Comparison of ENCODE assay signal across 27 mouse cellular contexts in genomic region chrX:20497682-20498081, GRCm38 (mm10). TPM values are rescaled to one million over a fixed set of nuclear protein-coding genes. Genes with fewer than 3 reads are reported as not detected.
DNase-seq lines count a peak whose midpoint lies in the region; ATAC-seq and TF ChIP-seq lines count a peak whose summit lies in the region.
"Had no signal": no experiment of that assay in that cellular context is flagged by ENCODE, and none has a peak within 500 bp of the region (broad histone marks: within the 10 kb centered on the region; RNA-seq: fewer than 3 reads in every experiment).

No protein-coding gene starts in this region.

- H3K4me2 ChIP-seq in hindbrain, postnatal 0 days (ENCODE audit: low read depth, low read length) = no peak overlapping the region
- H3K4me2 ChIP-seq in hindbrain, embryonic 12.5 days (replicated peaks) = no peak overlapping the region
- H3K4me2 ChIP-seq in midbrain, postnatal 0 days (ENCODE audit: low read depth, low read length, poor library complexity, severe bottlenecking) = no peak overlapping the region
- H3K4me2 ChIP-seq in midbrain, embryonic 13.5 days (replicated peaks) = no peak overlapping the region
- H3K4me2 ChIP-seq: embryonic facial prominence, embryonic 15.5 days; heart, embryonic 13.5 days; limb, embryonic 13.5 days; liver, embryonic 13.5 days; lung, embryonic 15.5 days had no signal

- no peak overlapping the region for H3K27ac ChIP-seq in hindbrain, postnatal 0 days
- no peak overlapping the region for H3K27ac ChIP-seq in hindbrain, embryonic 12.5 days
- H3K27ac ChIP-seq in midbrain, postnatal 0 days (ENCODE audit: low read depth, low read length) = no peak overlapping the region
- H3K27ac ChIP-seq in midbrain, embryonic 13.5 days = no peak overlapping the region
- H3K27ac ChIP-seq: embryonic facial prominence, embryonic 15.5 days; gastrocnemius, adult 2 months; heart, embryonic 13.5 days; limb, embryonic 13.5 days; liver, embryonic 13.5 days; lung, embryonic 15.5 days had no signal

- no peak overlapping the region for H3K4me3 ChIP-seq in hindbrain, postnatal 0 days (ENCODE audit: low read length)
- H3K4me3 ChIP-seq in hindbrain, embryonic 12.5 days = no peak overlapping the region
- no peak overlapping the region for H3K4me3 ChIP-seq in midbrain, postnatal 0 days (ENCODE audit: low read depth, low read length)
- H3K4me3 ChIP-seq in midbrain, embryonic 13.5 days (replicated peaks) = no peak overlapping the region
- H3K4me3 ChIP-seq: embryonic facial prominence, embryonic 15.5 days; gastrocnemius, adult 2 months; heart, embryonic 13.5 days; limb, embryonic 13.5 days; liver, embryonic 13.5 days; lung, embryonic 15.5 days had no signal

- 84% methylated on average over 3 of the region's 3 CpGs for WGBS in hindbrain, postnatal 0 days
- 90% methylated on average over 3 of the region's 3 CpGs for WGBS in hindbrain, embryonic 12.5 days
- 89% methylated on average over 3 of the region's 3 CpGs for WGBS in midbrain, postnatal 0 days
- 88% methylated on average over 3 of the region's 3 CpGs for WGBS in midbrain, embryonic 13.5 days

- H3K36me3 ChIP-seq in hindbrain, postnatal 0 days (ENCODE audit: insufficient read depth, low read length) = peaks cover 4% of the 10 kb centered on the region; the same call in 1 of the 2 replicates
- H3K36me3 ChIP-seq in hindbrain, embryonic 12.5 days = 0 out of 2 replicates have a peak, but pooled peaks cover 8% of the 10 kb centered on the region
- no peaks in the 10 kb centered on the region; the same call in 1 of the 2 replicates for H3K36me3 ChIP-seq in midbrain, postnatal 0 days (ENCODE audit: insufficient read depth, low read length)
- H3K36me3 ChIP-seq in midbrain, embryonic 13.5 days = 0 out of 2 replicates have a peak, but pooled peaks cover 10% of the 10 kb centered on the region
- H3K36me3 ChIP-seq: embryonic facial prominence, embryonic 15.5 days; lung, embryonic 15.5 days had no signal

- peak; percentile 8 for DNase-seq in hindbrain, postnatal 0 days (ENCODE audit: low spot score)
- peak; percentile 0 for DNase-seq in midbrain, postnatal 0 days (ENCODE audit: low spot score)
- peak; percentile 20 for DNase-seq in adipocyte (ENCODE audit: low spot score)
- no peak for DNase-seq in right cerebral cortex, adult 2 months (ENCODE audit: low spot score in 2 of 2)
- no peak for DNase-seq in heart, adult 11 months
- DNase-seq in frontal cortex, postnatal 10 days (ENCODE audit: low spot score in 2 of 2) = no peak
- DNase-seq: adrenal gland, postnatal 14 days; cerebellum, adult 18-20 months; cerebellum, postnatal 36 days; gastrocnemius, adult 2 months; heart, postnatal 36 days; kidney, adult 18-20 months; kidney, postnatal 4 days; liver, embryonic 13.5 days; retina, postnatal 1 day; right cerebral cortex, postnatal 4 days; thymus, postnatal 14 days had no signal

- H3K4me1 ChIP-seq in hindbrain, postnatal 0 days (ENCODE audit: insufficient read depth, low read length) = no peaks in the 10 kb centered on the region
- no peaks in the 10 kb centered on the region for H3K4me1 ChIP-seq in hindbrain, embryonic 12.5 days
- H3K4me1 ChIP-seq in midbrain, postnatal 0 days (ENCODE audit: insufficient read depth, low read length) = no peaks in the 10 kb centered on the region
- no peaks in the 10 kb centered on the region for H3K4me1 ChIP-seq in midbrain, embryonic 13.5 days (replicated peaks)
- H3K4me1 ChIP-seq: embryonic facial prominence, embryonic 15.5 days; heart, embryonic 13.5 days; limb, embryonic 13.5 days; liver, embryonic 13.5 days; lung, embryonic 15.5 days had no signal

- TF ChIP-seq CTCF in hindbrain, postnatal 0 days (IDR thresholded peaks at IDR 0.05; ENCODE audit: low read depth) = 0 out of 2 replicates have a peak, but pooled peaks have one; percentile 4
- no peak for TF ChIP-seq CTCF in midbrain, postnatal 0 days (IDR thresholded peaks at IDR 0.05)

- H3K9ac ChIP-seq in hindbrain, postnatal 0 days (replicated peaks; ENCODE audit: low read length) = no peak overlapping the region
- no peak overlapping the region for H3K9ac ChIP-seq in hindbrain, embryonic 12.5 days
- no peak overlapping the region for H3K9ac ChIP-seq in midbrain, postnatal 0 days (replicated peaks; ENCODE audit: low read length, poor library complexity, severe bottlenecking)
- H3K9ac ChIP-seq in midbrain, embryonic 13.5 days (replicated peaks) = no peak overlapping the region
- H3K9ac ChIP-seq: embryonic facial prominence, embryonic 15.5 days; heart, embryonic 13.5 days; limb, embryonic 13.5 days; liver, embryonic 13.5 days; lung, embryonic 15.5 days had no signal

- no peaks in the 10 kb centered on the region for H3K9me3 ChIP-seq in hindbrain, postnatal 0 days (ENCODE audit: low read length)
- no peaks in the 10 kb centered on the region for H3K9me3 ChIP-seq in hindbrain, embryonic 12.5 days (replicated peaks)
- no peaks in the 10 kb centered on the region for H3K9me3 ChIP-seq in midbrain, postnatal 0 days (ENCODE audit: low read length)
- H3K9me3 ChIP-seq in midbrain, embryonic 13.5 days = no peaks in the 10 kb centered on the region
- H3K9me3 ChIP-seq: embryonic facial prominence, embryonic 15.5 days; heart, embryonic 13.5 days; limb, embryonic 13.5 days; liver, embryonic 13.5 days; lung, embryonic 15.5 days had no signal

- ATAC-seq in hindbrain, postnatal 0 days = no peak
- ATAC-seq in hindbrain, embryonic 12.5 days (ENCODE audit: low FRiP score) = no peak
- no peak for ATAC-seq in midbrain, postnatal 0 days (ENCODE audit: low FRiP score)
- no peak for ATAC-seq in midbrain, embryonic 13.5 days
- ATAC-seq: hindbrain, embryonic 16.5 days; midbrain, embryonic 16.5 days had no signal

- H3K27me3 ChIP-seq in hindbrain, postnatal 0 days (ENCODE audit: insufficient read depth, low read length) = no peaks in the 10 kb centered on the region
- H3K27me3 ChIP-seq in hindbrain, embryonic 12.5 days = no peaks in the 10 kb centered on the region
- H3K27me3 ChIP-seq in midbrain, postnatal 0 days (ENCODE audit: insufficient read depth, low read length) = no peaks in the 10 kb centered on the region
- no peaks in the 10 kb centered on the region for H3K27me3 ChIP-seq in midbrain, embryonic 13.5 days
- H3K27me3 ChIP-seq: CH12.LX; embryonic facial prominence, embryonic 15.5 days; heart, embryonic 13.5 days; limb, embryonic 13.5 days; liver, embryonic 13.5 days; lung, embryonic 15.5 days had no signal

RNA-seq across cellular contexts. Expression of gene Rgn, which starts 51.9 kb away (rescaled TPM):
- total RNA-seq in hindbrain, postnatal 0 days (2014; rRNA removed) = 0.25 TPM in 1 of 2 replicates, not detected in the other
- 1.0 and 1.3 TPM in 2 replicates for polyA plus RNA-seq in hindbrain, postnatal 0 days (2015; fragmentation: Nextera tagmentation; extraction: Ambion mirVana)
- 0.29 TPM in 1 of 2 replicates, not detected in the other for polyA plus RNA-seq in hindbrain, embryonic 12.5 days (2016; fragmentation: Nextera tagmentation; extraction: Ambion mirVana)
- 0.11 and 0.19 TPM in 2 replicates for total RNA-seq in midbrain, postnatal 0 days (2014; rRNA removed)
- polyA plus RNA-seq in midbrain, postnatal 0 days (2015; fragmentation: Nextera tagmentation; extraction: Ambion mirVana) = 0.83 and 1.1 TPM in 2 replicates
- 0.12 and 0.32 TPM in 2 replicates for polyA plus RNA-seq in midbrain, embryonic 13.5 days (2015; fragmentation: Nextera tagmentation; extraction: Ambion mirVana)
- total RNA-seq: CH12.LX; gastrocnemius, adult 2 months; megakaryocyte progenitor cell, adult 5-6 weeks had no signal

Comparison
In these comparisons a context has a peak if more than half of its experiments do, and no peak if none do; other contexts are left out.
1. DNase-seq: peak in hindbrain, postnatal 0 days (single experiment), midbrain, postnatal 0 days (single experiment) and adipocyte (single experiment); none in right cerebral cortex, adult 2 months (0 of 2), heart, adult 11 months (single experiment) and frontal cortex, postnatal 10 days (0 of 2).